Mouse (Mus musculus) midbrain, embryonic 11.5 days (tissue): Measurements from ENCODE around the gene Cpne5. TPM values are rescaled to one million over a fixed set of nuclear protein-coding genes. Genes with fewer than 3 reads are reported as not detected.

Experiments
- ATAC-seq: fragments of 200-750 bp; cut with Nextera tagmentation; 2 replicates; pipeline ENCODE4 v1.8.0; 2017; ENCODE audit warnings: moderate TSS enrichment, moderate library complexity; ENCODE audit not compliant: low FRiP score
- DNase-seq: peaks from one replicate; pipeline ENCODE4 v3.0.0; 2015; ENCODE audit warnings: low spot score; ENCODE audit errors: missing footprints
- H3K27ac ChIP-seq: fragments of 300-500 bp; sonication (generic); 2 replicates; pipeline ENCODE4 v1.5.1; 2014; ENCODE audit warnings: low read depth, low read length
- H3K27me3 ChIP-seq: fragments of 300-500 bp; sonication (generic); 2 replicates; pipeline ENCODE4 v1.6.1; 2014; ENCODE audit warnings: mild to moderate bottlenecking, low read length, moderate library complexity, mixed read lengths; ENCODE audit not compliant: control insufficient read depth, insufficient read depth
- H3K36me3 ChIP-seq: fragments of 300-500 bp; sonication (generic); 2 replicates; pipeline ENCODE4 v1.6.1; 2014; ENCODE audit warnings: mild to moderate bottlenecking, low read length, moderate library complexity, mixed read lengths; ENCODE audit not compliant: control insufficient read depth, insufficient read depth
- H3K4me1 ChIP-seq: fragments of 300-500 bp; sonication (generic); 2 replicates; pipeline ENCODE4 v1.6.1; 2014; ENCODE audit warnings: low read length; ENCODE audit not compliant: control insufficient read depth, insufficient read depth
- H3K4me2 ChIP-seq: fragments of 300-500 bp; sonication (generic); 2 replicates; pipeline ENCODE4 v1.6.1; 2014; ENCODE audit warnings: mild to moderate bottlenecking, moderate library complexity
- H3K4me3 ChIP-seq: fragments of 300-500 bp; sonication (generic); 2 replicates; pipeline ENCODE4 v1.5.1; 2014; ENCODE audit warnings: low read depth, low read length
- H3K9ac ChIP-seq: fragments of 300-500 bp; sonication (generic); 2 replicates; pipeline ENCODE4 v1.6.1; 2014; ENCODE audit warnings: low read length
- H3K9me3 ChIP-seq: fragments of 300-500 bp; sonication (generic); 2 replicates; pipeline ENCODE4 v1.6.1; 2016; ENCODE audit warnings: low read length; ENCODE audit not compliant: control insufficient read depth
- WGBS: fragments of 180-500 bp; shearing (Covaris S2); extraction: QIAGEN DNeasy Blood & Tissue Kit; methylation state at CpG from one replicate; pipeline ENCODE4 v1.1.7; 2014; 5-methylcytosine and 5-hydroxymethylcytosine counted together
- polyA plus RNA-seq: library from polyadenylated mRNA; unstranded; fragments of >200 nt; fragmentation: Nextera tagmentation; extraction: Ambion mirVana; gene quantifications from 2 replicates; pipeline ENCODE4 v1.2.1, GENCODE M21; 2014

Gene Cpne5
- polyA plus RNA-seq, 1 experiment from 2014 or later: 7.4 TPM

GRCm38 (mm10) chr17:29129341-29129740, 108.6 kb downstream of the Cpne5 start:
- Histone ChIP-seq H3K4me2 (no peak overlapping the region), H3K36me3 (no peaks in the 10 kb centered on the region), H3K9me3 (no peaks in the 10 kb centered on the region), H3K27me3 (no peaks in the 10 kb centered on the region), H3K27ac (no peak overlapping the region), H3K4me3 (no peak overlapping the region), H3K9ac (no peak overlapping the region), H3K4me1 (no peaks in the 10 kb centered on the region; the same call in 1 of the 2 replicates)
- no peak for ATAC-seq
- 60% methylated on average over 5 of the region's 5 CpGs for WGBS
- peak; percentile 59 for DNase-seq

GRCm38 (mm10) chr17:29126561-29126960, 111.4 kb downstream of the Cpne5 start:
- Histone ChIP-seq H3K36me3 (no peaks in the 10 kb centered on the region), H3K4me2 (no peak overlapping the region), H3K4me3 (no peak overlapping the region), H3K27me3 (no peaks in the 10 kb centered on the region), H3K9me3 (no peaks in the 10 kb centered on the region), H3K27ac (no peak overlapping the region), H3K4me1 (no peaks in the 10 kb centered on the region), H3K9ac (no peak overlapping the region)
- 94% methylated on average over 3 of the region's 3 CpGs for WGBS
- no peak for DNase-seq
- no peak for ATAC-seq

DNA sequence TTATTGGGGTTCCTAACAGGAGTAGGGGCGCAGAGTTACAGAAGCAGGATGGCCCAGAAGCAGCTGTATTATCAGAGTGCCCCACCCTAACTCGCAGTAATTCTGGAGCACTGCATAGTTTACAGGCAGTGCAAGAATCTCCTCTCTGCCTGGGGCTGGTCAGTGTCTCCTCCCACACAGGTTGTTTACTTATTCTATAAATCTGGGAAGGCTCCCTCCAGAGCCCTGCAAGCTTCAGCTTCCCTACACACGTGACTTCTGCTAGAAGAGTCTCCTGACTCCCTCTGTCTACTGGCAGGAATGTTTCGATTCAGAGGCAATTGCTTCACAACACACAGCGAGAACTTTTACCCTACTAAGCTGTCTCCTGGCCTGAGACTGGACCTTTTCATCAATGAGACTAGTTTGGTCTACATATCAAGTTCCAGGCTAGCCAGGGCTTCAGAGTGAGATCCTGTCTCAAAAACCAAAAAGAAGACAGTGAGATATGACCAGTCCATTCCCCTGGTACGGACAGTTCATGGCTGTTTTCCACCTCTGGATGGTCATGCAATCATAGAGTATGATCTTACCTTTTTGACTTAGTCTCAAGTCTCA, 114.3 kb downstream of the Cpne5 start:
- Histone ChIP-seq H3K36me3 (no peaks in the 10 kb centered on the region), H3K4me2 (no peak overlapping the region), H3K27ac (no peak overlapping the region), H3K4me3 (no peak overlapping the region), H3K27me3 (no peaks in the 10 kb centered on the region), H3K4me1 (no peaks in the 10 kb centered on the region), H3K9me3 (no peaks in the 10 kb centered on the region), H3K9ac (no peak overlapping the region)
- ATAC-seq: no peak
- DNase-seq: peak; percentile 54
- WGBS: 79% methylated on average over 6 of the region's 6 CpGs

- ATAC-seq (no peak), DNase-seq (no peak)
- H3K27ac ChIP-seq: no peak overlapping the region
- H3K9ac ChIP-seq: no peak overlapping the region
- H3K4me3 ChIP-seq: no peak overlapping the region
- no peaks in the 10 kb centered on the region for H3K9me3 ChIP-seq
- WGBS: 90% methylated on average over 6 of the region's 6 CpGs
- no peaks in the 10 kb centered on the region for H3K4me1 ChIP-seq
- H3K27me3 ChIP-seq: no peaks in the 10 kb centered on the region
- no peaks in the 10 kb centered on the region for H3K36me3 ChIP-seq
- H3K4me2 ChIP-seq: no peak overlapping the region
Observed at GRCm38 (mm10) chr17:29122817-29123216, 115.2 kb downstream of the Cpne5 start.

DNA sequence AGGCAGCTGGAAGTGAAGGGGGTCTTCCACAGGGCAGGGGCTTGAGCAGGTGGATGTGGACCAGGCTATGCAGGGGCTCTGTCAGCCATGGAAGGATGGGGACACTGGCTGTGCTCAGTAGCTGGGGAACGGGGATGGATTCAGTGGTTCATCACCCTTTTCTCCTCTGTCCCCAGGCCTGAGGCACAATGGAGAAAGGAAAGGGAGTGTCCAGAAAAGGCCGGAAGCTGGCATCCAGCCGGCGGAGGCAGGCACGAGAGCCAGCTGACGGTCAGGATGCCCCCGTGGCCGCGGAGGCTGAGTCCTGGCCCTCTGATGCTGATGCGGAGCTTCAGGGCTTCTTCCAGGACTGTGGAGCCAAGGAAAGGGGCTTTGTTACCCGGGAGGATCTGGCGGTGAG, 117.3 kb downstream of the Cpne5 start:
- ATAC-seq (no peak), DNase-seq (no peak)
- H3K9ac ChIP-seq: no peak overlapping the region
- WGBS: 68% methylated on average over 12 of the region's 12 CpGs
- no peaks in the 10 kb centered on the region for H3K27me3 ChIP-seq
- H3K9me3 ChIP-seq: no peaks in the 10 kb centered on the region
- H3K4me1 ChIP-seq: no peaks in the 10 kb centered on the region
- no peaks in the 10 kb centered on the region for H3K36me3 ChIP-seq
- no peak overlapping the region for H3K4me3 ChIP-seq
- H3K4me2 ChIP-seq: no peak overlapping the region
- H3K27ac ChIP-seq: no peak overlapping the region

GRCm38 (mm10) chr17:29118057-29118456, 119.9 kb downstream of the Cpne5 start:
- Histone ChIP-seq H3K36me3 (no peaks in the 10 kb centered on the region), H3K9me3 (no peaks in the 10 kb centered on the region), H3K4me2 (no peak overlapping the region), H3K27me3 (no peaks in the 10 kb centered on the region), H3K4me3 (no peak overlapping the region), H3K4me1 (no peaks in the 10 kb centered on the region), H3K27ac (no peak overlapping the region), H3K9ac (no peak overlapping the region)
- ATAC-seq (no peak), DNase-seq (no peak)
- WGBS: 67% methylated on average over 5 of the region's 5 CpGs

GRCm38 (mm10) chr17:29117006-29117648, 120.8 kb downstream of the Cpne5 start:
- WGBS: 82% methylated on average over 8 of the region's 8 CpGs
- Histone ChIP-seq H3K4me2 (no peak overlapping the region), H3K36me3 (no peaks in the 10 kb centered on the region), H3K9ac (no peak overlapping the region), H3K27me3 (no peaks in the 10 kb centered on the region), H3K4me3 (no peak overlapping the region), H3K4me1 (no peaks in the 10 kb centered on the region), H3K9me3 (no peaks in the 10 kb centered on the region), H3K27ac (no peak overlapping the region)
- ATAC-seq (no peak), DNase-seq (peak; percentile 66)

DNA sequence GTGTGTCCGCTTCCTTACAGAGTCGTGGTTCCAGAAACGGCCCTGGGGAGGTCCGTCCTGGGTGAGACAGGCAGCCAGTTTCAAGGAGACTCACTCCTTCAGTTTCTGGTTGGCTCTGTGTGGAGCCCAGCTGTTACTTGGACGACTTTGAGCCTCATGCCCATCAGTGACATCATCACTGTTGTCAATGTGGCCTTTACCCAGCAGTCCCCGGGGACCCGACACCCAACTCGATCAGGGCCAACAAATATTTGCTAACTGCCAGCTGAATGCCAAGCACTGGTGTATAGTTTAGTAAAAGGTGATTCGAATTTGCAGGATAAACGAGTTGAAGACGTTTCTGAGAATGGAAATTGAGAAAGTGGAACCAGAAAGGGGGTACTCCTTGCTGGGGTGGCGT, 121.9 kb downstream of the Cpne5 start:
- H3K27ac ChIP-seq: no peak overlapping the region
- ATAC-seq (no peak), DNase-seq (peak; percentile 51)
- no peaks in the 10 kb centered on the region for H3K27me3 ChIP-seq
- no peak overlapping the region for H3K9ac ChIP-seq
- no peak overlapping the region for H3K4me2 ChIP-seq
- no peaks in the 10 kb centered on the region for H3K36me3 ChIP-seq
- no peaks in the 10 kb centered on the region for H3K9me3 ChIP-seq
- no peaks in the 10 kb centered on the region for H3K4me1 ChIP-seq
- H3K4me3 ChIP-seq: no peak overlapping the region
- 77% methylated on average over 12 of the region's 12 CpGs for WGBS

DNA sequence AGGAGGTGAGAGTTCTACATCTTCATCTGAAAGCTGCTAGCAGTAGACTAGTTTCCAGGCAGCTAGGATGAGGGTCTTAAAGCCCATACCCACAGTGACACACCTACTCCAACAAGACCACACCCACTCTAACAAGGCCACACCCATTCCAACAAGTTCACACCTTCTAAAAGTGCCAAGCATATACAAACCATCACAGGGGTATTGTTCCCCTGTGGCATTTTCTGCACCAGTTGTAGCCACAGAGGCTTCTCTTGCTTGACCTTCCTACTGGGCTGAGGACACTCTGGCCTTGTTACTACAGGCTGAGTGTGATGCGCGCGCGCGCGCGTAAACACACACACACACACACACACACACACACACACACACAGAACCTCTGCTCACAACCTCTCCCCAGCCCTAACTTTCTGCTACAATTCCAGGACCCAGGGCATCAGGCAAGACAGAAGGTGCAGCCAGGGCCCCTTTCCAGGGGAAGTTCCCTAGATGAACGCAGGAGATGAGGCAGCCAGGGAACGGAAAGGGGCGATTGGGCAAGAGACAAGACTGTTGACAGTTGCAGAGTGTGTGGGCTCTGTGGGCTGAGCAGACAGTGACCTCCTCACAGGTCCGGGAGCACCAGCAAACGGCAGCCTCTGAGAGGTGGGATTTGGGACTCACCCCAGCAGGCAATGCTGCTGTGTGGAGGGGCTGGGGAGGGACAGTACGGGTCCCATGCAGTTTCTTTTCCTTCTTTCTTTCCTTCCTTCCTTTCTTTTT, 124.2 kb downstream of the Cpne5 start, which contains the start of gene Rab44:
Gene Rab44, plus strand, starts transcription at position 555 of the 762 bp plus-strand sequence.
- 96% methylated on average over 13 of the region's 13 CpGs for WGBS
- ATAC-seq (no peak), DNase-seq (peak; percentile 26)
- no peaks in the 10 kb centered on the region for H3K27me3 ChIP-seq
- H3K4me3 ChIP-seq: no peak within 1 kb of the TSS
- H3K9me3 ChIP-seq: no peaks in the 10 kb centered on the region
- no peaks in the 10 kb centered on the region for H3K36me3 ChIP-seq
- H3K4me1 ChIP-seq: no peaks in the 10 kb centered on the region
- no peak within 1 kb of the TSS for H3K27ac ChIP-seq
- no peak within 1 kb of the TSS for H3K9ac ChIP-seq
- no peak within 1 kb of the TSS for H3K4me2 ChIP-seq
